Mouse (Mus musculus) adrenal gland, adult 18-20 months (tissue): Measurements from ENCODE around the gene P3h1. TPM values are rescaled to one million over a fixed set of nuclear protein-coding genes. Genes with fewer than 3 reads are reported as not detected.

Source experiments
- DNase-seq, 2 experiments: peaks; one replicate each; pipeline ENCODE4 v3.0.0; 2021 to 2022; ENCODE audit warnings: low spot score in 2 of 2
- total RNA-seq, 2 experiments: library from RNA; stranded (reverse); gene quantifications; 1 replicate in 1 of 2; 2 replicates in 1 of 2; pipeline ENCODE4 v1.2.3; 2021

P3h1 gene
- total RNA-seq, 2 experiments from 2014 or later = 16.0 to 23.5 TPM

DNA sequence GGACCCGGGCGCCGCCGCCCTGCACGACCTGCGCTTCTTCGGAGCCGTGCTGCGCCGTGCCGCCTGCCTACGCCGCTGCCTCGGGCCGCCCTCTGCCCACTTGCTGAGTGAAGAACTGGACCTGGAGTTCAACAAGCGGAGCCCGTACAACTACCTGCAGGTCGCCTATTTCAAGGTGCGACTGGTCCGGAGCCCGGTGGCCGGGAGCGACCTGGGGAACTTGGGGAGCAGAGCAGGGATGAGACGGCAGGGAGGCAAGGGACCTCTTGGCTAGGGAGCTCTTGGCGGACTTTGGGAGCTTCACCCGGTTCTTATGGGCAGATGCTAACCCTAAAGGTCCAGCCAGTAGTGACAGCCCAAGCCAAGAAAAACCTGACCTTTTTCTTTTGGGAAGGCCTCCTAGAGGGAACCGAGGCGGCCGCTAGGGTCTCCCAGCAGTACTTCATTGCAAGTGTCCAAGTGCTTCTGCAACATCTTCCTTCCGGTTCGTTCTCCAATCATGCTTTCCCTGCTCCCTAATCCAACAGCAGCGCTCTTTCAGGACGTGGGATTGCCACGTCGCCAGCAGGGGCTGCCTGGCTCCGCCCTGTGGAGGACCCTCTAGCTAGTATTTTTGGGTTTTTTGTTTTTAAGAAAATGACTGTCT is 664 bp downstream of the P3h1 start:
- DNase-seq = peak; percentile 45 to 51

DNA sequence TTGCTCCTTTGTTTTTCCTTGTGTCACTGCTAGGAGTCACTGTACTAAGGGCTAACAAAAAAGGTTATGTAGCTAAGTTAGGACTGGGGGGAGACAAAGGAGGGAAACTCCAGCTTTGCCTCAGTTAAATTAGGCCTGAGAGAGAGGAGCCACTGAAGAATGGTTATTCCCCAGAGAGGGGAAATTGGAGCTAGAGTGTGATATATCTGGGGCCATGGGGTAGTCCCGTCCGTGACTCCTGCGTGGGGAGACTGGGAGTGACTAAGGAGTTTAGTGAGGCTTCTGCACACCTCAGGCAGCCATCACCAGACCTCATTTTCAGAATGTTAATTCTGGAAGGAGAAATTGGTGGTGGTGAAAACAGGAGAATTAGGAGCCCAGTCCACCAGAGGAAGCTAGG is 1.6 kb downstream of the P3h1 start:
- no peak for DNase-seq

DNA sequence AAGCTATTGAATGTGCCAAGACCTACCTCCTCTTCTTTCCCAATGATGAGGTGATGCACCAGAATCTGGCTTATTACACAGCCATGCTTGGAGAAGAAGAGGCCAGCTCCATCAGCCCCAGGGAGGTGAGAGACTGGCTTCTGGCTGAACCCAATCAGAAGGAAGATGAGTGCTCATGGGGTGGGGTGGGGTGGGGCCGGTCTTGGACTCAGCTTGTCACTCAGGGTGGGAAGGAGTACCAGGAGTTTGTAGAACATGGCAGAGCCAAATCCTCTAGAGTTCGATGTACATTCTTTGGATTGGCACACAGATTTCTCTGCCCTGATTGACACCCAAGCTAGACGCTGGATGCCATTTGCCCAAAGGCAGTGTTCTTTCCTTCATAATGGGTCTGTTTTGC is 5.9 kb downstream of the P3h1 start:
- DNase-seq = no peak

DNA sequence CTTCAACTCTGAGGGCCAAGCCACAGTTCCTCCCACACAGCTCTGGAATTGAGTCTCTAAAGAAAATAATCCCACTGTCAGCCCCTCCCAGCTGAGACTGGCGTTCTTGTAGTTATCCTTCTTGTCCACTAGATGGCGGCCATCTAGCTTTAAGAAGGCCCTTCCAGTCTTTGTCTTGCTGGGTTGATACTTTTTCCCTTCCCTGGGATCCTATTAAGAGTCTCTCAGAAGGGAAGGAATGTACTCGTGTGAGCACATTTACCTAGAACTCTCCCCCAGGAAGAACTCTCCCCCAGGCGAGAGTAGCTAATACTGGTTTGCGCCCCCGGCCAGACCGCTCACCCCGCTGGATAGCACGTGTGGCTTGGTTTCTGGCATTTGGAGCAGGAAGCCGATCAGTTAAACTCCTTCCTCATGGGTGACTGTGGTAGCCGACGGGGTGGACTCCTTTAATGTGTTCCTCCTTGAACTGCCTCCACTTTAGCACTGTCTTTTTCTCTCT is 6.5 kb downstream of the P3h1 start:
- no peak for DNase-seq

DNA sequence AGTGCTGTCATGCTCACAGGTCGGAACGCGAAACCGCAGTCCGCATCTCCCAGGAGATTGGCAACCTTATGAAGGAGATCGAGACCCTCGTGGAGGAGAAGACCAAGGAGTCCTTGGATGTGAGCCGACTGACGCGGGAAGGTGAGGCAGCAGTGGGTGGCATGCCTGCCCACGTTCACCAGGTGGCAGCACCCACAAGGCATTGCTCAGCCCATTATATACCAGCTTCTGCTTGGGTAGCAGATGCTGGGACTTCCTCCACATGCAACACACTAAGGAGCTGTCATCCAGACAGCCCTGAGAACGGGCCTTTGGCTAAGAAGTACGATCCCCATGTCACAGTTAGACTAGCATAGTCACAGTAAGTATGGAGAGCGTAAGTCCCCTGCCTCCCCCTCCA is 8.9 kb downstream of the P3h1 start:
- no peak for DNase-seq

DNA sequence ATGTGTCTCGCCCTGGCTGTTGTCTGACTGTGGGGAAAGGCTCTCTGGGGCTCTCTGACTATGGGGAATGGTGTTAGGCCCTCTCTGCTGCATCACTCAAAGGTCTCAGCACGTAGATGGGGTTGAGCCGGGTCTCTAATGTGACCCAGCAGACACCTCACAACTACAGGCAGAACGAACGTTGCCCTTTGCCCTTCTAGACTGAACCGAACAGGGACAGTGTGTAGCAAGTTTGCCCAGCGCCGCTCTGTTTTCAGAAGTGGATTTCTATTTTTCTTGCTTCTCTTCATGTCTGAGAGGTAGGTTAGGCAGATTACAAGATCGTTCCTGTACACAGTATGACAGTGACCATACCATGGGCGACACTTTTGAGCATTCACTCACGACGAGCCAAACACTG is 9.9 kb downstream of the P3h1 start:
- DNase-seq = no peak

DNA sequence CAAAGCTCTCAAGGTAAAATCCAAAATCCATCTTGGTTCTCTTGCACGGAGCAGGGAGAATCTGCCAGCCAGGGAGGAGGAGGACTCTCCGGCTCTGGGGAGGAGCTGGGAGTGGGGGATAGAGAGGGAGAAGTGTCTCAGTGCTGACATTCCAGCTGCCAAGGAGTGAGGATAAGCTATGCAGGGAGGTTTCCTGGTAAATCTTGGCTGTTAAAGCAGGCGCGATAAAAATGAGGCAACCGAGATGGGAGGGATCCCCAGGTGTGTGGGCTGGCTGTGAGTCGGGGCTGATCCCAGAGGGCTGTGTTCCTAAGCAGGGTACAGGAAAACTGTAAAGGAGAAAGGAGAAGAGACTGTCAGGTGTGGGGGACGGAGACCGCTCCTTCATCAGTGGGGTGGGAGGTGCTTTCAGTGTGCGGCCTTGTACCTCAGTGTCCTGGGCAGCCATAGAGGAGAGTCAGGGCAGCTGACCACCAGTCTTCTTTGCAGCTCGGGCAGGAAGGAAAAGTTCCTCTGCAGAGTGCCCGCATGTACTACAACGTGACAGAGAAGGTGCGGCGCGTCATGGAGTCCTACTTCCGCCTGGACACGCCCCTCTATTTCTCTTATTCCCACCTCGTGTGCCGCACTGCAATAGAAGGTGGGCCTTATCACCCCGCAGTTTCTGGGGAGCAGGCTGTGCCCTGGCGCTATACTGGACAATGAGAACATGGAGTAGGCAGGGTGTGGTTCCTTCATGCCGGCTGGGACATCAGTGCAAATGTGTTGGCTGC is 11.9 kb downstream of the P3h1 start:
- no peak for DNase-seq

DNA sequence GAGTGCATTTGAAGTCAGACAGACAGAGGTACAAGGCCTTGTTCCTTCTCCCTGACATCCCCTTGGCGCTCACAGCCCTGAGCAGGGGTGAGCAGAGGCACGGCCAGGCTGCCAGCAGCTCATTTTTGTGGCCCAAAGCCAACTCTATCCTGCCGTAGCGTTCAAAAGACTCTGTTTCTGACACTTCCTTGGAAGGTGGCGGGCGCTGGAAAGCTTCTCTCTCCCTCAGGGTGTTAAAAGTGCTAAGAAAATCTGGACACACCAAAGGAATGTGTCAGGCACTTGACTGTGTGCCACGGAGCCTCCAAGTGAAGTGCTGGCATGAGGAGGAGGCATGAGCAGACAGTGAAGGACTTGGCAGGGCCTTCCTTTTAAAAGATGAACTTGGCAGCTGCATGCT is 12.8 kb downstream of the P3h1 start:
- no peak for DNase-seq

DNA sequence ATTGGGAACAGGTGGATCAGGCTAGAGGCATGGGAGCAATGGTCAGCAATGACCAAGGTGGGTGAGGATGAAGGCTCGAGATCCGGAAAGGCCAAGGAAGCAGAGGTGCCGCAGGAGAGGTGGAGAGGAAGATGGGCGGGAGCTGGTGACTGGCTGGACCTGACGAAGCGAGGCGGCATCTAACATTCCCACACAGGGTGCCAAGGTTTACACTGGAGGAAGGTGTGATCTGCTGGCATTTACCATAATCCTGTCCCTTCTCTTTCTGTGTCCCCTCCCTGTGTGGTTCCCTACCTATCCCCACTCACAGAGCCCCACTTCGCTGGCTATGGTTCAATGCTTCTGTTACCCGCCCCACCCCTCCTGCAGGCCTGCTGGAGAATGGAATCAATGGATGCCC is 13.2 kb downstream of the P3h1 start:
- DNase-seq = no peak

DNA sequence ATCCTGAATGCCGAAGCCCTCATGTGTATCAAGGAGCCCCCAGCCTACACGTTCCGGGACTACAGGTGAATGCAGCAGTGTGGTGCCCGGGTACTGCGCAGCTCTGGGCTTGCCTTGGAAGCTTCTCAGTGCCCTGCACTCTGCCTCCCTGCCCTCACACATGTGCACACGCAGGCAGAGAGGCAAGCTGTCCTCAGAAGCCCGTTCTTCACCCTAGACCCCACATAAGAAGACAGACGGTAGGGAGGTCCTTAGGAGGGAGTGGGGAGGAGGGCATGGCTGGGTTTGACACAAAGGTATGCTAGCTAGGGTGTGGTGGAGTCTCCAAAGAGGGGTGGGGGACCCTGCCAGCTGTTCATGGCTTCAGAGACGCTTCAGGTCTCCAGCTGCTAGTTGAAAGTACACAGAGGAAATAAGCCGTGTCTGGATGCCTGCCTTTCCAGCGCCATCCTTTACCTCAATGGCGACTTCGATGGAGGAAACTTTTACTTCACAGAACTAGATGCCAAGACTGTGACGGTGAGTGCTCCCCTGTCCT is 14.0 kb downstream of the P3h1 start:
- DNase-seq = no peak

DNA sequence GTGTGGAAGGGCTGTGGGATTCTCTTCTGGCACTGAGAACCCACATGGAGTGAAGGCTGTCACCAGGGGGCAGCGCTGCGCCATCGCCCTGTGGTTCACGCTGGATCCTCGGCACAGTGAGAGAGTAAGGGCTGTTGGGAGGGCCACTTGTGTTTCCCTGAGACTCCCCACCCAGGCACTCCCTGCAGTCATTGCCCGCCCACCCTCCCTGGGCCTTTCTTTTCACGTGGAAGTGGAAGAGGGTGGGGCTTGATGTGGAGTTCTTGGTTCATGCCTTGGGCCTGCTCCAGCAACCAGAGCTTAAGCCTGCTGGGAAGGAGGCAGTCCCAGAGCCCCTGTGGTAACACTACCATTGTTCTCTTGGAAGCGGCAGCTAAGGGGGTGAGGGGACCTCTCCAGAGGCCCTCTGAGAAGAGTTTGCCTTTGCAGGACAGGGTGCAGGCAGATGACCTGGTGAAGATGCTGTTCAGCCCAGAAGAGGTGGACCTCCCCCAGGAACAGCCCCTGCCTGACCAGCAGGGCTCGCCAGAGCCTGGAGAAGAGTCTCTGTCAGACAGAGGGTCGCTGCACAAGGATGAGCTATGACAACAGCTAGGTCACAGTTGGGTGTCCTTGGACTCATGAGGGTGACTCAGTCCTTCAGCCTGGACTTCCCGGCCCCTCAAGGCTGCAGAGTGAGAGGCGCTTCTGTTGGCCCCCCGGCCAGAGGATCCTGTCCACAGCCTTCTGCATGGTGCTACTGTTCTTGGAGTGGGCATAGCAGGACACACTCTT is 14.9 kb downstream of the P3h1 start:
- DNase-seq = peak; percentile 76 to 80

DNA sequence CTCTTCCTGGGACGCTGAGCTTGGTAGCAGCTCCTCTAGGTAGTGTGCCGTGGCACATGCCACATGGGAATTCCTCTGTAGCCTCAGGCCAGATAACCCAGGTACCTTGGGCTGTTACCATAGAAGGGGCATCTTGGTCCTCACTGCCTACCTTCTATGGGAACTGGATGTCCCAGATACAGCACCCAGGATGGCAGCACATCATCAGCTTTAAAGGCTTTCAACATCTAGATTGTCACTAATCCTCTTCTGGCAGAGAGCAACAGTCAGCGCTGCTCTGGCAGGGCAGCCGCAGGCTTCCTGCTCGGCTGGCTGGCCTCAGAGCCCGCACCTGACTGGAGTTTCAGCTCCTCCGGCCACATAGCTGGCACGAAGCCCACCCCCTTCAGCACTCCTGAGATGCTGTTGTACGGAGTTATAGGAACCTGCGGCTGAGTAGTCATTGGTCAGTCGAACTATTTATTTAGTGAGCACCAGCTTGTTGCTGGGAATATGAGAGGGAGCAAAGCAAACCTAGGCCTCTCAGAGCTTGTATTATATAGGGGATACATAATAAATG is 15.8 kb downstream of the P3h1 start:
- DNase-seq = no peak

DNA sequence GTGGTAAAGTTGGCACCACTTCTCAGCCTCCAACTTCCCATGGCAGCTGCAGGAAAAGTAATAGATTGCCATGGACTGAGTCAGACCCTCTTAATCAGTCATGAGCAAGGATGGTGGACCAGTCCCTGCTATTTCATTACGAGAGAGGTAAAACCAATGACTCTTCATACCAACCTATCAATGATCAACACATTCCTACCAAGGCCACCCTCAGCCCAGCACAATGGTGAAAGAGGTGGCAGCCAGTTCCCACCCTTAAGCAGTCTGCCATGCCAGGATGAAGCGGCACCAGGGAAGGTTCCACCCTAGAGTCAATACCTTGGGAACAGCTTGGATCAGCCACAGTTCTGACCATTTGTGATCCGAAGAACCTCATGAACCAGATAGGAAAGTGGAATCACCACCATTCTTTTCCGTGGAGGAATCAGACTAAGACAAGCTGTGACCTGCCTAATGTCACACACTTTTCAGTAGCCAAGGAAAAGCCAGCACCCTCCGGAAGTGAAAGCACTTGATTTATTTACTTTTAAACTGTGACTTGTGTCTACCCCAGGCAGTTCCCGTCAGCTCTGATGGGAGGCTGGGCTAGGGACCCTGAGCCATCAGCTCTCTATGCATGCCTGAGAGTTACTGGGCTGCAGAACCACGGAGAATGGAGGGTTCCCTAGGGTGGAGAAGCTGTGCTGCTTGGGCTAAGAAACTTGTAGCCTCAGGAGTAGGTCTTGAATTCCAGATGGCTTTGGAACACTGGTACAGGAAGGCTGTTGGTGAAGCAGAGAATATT is 19.5 kb downstream of the P3h1 start:
- no peak for DNase-seq

DNA sequence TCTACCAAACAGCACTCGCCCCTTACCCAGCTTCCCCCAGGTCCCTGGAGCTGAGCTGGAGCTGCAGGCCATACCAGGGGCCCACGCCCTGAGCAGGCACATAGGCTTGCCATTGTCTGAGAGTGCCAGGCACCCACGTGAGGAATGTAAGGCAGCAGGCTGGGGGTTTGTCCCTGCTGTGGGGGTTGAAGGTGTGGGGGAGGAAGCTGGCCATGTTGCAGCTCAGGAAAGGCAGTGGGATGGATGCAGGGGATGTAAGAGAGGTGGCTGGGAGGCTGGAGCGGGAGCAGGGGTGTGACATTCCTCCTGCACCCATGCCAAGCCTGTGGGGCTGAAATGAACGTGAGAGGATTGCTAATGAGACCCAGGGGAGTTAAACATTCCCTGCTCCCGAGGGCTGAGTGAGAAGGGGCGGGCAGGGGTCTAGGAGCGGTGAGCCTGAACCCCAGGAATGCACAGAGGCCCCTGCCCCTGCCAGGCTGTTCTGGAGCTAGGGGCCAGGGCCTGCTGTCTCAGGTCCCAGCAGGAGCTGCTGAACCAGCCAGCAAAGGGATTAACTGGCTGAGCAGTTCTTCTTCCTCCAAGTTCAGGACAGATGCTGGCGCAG is 21.4 kb downstream of the P3h1 start:
- no peak for DNase-seq

DNA sequence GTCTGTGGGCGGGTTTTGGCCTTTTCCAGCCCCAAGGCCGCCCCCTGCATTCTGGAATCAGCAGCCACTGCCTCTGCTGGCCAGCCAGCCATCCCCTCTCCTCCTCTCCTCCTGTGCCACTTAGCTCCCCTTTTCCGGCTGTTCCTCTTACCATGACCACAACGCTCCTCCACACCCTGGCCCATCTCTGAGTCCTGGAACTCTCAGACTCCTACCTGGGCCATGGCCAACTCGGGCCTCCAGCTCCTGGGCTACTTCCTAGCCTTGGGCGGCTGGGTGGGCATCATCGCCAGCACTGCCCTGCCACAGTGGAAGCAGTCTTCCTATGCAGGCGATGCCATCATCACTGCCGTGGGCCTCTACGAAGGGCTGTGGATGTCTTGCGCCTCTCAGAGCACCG is 22.6 kb downstream of the P3h1 start, which contains the start of gene Cldn19:
TSS of gene Cldn19 (plus strand) at position 64 of the 400 bp plus-strand sequence.
- no peak for DNase-seq

DNA sequence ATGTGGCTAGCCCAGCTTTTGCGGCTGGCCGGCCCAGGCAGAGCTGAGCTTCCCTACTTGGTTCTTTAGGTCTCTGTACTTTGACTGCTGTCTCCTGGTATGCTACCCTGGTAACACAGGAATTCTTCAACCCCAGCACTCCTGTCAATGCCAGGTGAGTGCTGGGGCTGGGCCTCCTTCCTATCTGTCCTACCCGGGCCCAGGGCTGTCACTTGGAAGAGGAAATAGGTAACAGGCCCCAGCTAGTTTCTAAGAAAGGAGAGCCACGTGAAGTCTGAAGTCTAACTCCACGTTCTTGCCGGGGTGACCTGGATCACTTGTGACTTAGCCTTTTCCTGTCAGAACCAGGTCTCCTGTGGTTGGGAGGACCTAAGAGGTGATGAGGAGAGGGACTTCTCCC is 24.4 kb downstream of the P3h1 start:
- DNase-seq = no peak

DNA sequence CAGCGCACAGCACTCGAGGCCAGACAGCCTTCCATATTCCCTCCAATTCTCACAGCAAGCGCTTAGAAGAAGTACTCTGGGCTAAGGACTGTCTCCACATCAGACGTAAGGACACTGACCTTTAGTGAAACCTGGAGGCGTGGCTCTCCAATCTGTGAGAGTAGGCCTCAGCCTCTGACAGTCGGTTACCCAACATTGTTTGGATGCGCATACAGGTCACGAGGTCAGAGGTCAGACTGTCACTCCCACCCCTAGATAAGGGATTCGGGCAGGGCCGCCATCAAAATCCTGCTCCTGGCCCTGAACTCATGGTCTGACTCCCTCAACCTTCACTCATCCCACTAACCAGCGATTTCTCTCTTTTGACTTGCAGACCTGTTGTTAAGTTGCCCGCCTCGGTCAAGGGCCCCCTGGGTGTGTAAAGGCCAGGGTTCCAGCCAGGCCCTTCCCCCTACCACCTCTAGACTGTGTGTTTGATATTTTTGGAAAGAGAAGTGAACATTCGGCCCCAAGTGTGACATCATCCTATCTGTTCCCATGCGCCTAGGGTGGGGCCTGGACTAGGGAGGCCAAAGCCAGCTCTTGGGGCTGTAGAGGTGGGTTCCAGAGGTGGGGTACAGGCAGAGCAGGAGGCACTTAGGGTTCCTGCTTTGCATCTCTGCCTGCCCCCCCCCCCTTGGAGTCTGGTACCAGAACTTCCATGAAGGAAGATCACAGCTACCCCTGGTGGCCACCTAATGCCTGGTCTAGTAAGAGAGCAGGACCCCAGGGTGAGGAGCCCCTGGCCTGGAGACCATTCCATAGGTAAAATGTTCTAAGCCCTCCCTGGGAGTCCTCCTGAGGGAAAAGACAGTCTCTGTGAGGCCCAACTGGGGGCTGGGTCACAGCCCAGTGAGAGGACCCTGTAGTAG is 26.9 kb downstream of the P3h1 start:
- no peak for DNase-seq

DNA sequence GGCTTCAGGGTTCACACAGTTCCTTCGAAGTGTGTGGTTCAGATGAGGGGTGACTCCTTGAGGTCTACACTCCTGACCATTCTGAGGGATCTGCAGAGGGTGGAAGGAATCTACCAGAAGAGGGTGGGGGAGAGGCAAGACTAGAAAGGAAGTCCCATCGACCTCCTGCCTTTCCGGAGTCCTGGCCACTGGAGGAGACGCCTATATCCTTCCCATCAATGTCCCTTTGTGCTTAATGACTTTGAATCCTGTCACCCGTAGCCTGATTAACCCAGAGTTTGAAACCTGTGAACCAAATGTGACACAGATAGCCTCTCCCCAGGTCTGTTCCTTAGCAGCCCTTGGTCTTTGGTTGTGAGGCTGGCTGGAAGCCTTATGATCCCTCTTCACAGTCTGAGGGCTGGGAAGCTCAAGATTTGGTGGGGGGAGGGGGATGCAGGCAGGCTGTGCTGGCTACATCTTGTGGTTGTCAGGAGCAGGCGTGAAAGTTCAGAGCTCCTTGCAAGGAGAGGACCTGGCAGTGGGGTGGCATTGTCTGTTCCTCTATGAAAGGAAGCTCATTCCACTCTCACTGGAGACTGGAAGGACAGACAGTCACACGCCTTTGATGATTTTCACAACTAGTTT is 28.5 kb downstream of the P3h1 start:
- DNase-seq = no peak

DNA sequence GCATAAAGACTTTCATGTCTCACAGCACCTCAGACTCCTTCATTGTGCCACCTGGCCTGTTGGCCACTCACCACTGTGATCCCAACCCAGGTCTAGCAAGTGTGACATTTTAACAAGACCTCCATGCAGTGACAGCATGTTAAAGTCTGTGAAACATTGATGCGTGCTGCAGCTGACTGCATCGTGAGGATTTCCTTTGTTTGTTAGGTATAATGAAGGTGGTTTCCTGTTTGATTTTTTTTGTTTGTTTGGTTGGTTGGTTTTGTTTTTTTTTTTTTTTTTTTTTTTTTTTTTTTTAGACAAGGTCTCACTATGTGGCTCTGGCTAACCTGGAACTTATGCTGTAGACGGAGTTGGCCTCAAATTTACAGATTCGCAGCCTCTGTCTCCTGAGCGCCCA is 29.8 kb downstream of the P3h1 start:
- no peak for DNase-seq
